Mouse (Mus musculus): ENCODE data around the gene Ywhaq.

The Ywhaq gene

GRCm38 (mm10) chr12:21410620-21411019, 6.8 kb downstream of the Ywhaq start:
- DNase-seq (ENCODE audit: inconsistent age in 2 of 2, low spot score in 1 of 2), result no peak

GRCm38 (mm10) chr12:21409651-21410050, 7.8 kb downstream of the Ywhaq start:
- no peak for DNase-seq (ENCODE audit: inconsistent age in 2 of 2, low spot score in 1 of 2)

GRCm38 (mm10) chr12:21408789-21409367, 8.6 kb downstream of the Ywhaq start:
- DNase-seq (ENCODE audit: inconsistent age in 2 of 2, low spot score in 1 of 2), result no peak

GRCm38 (mm10) chr12:21402771-21403170, 14.7 kb downstream of the Ywhaq start:
- DNase-seq (ENCODE audit: inconsistent age in 2 of 2, low spot score in 1 of 2), result no peak

GRCm38 (mm10) chr12:21386201-21386600, 31.2 kb downstream of the Ywhaq start:
- no peak for DNase-seq (ENCODE audit: inconsistent age in 2 of 2, low spot score in 1 of 2)

GRCm38 (mm10) chr12:21378765-21379346, 38.6 kb downstream of the Ywhaq start:
- peak in 1 of 2 experiments; percentile 57 for DNase-seq (ENCODE audit: inconsistent age in 2 of 2, low spot score in 1 of 2)

- no peak for DNase-seq (ENCODE audit: inconsistent age in 2 of 2, low spot score in 1 of 2)
Measured at GRCm38 (mm10) chr12:21375376-21376157, 41.9 kb downstream of the Ywhaq start.

GRCm38 (mm10) chr12:21373820-21374475, 43.5 kb downstream of the Ywhaq start:
- DNase-seq (ENCODE audit: inconsistent age in 2 of 2, low spot score in 1 of 2), result no peak

- DNase-seq (ENCODE audit: inconsistent age in 2 of 2, low spot score in 1 of 2), result peak; percentile 98 to 99
Measured at GRCm38 (mm10) chr12:21373100-21373819, 44.2 kb downstream of the Ywhaq start, which contains the start of gene Adam17. Gene Adam17, minus strand, starts transcription at chr12:21373632.

GRCm38 (mm10) chr12:21370035-21370611, 47.3 kb downstream of the Ywhaq start:
- peak in 1 of 2 experiments; percentile 48 for DNase-seq (ENCODE audit: inconsistent age in 2 of 2, low spot score in 1 of 2)

GRCm38 (mm10) chr12:21369087-21369410, 48.4 kb downstream of the Ywhaq start:
- peak in 1 of 2 experiments; percentile 28 for DNase-seq (ENCODE audit: inconsistent age in 2 of 2, low spot score in 1 of 2)

GRCm38 (mm10) chr12:21368376-21369086, 48.9 kb downstream of the Ywhaq start:
- DNase-seq (ENCODE audit: inconsistent age in 2 of 2, low spot score in 1 of 2), result peak; percentile 59 to 70

- peak in 1 of 2 experiments; percentile 29 for DNase-seq (ENCODE audit: inconsistent age in 2 of 2, low spot score in 1 of 2)
Measured at GRCm38 (mm10) chr12:21364624-21365435, 52.6 kb downstream of the Ywhaq start.

- DNase-seq (ENCODE audit: inconsistent age in 2 of 2, low spot score in 1 of 2), result no peak
Measured at GRCm38 (mm10) chr12:21363195-21363594, 54.2 kb downstream of the Ywhaq start.

GRCm38 (mm10) chr12:21362686-21363085, 54.8 kb downstream of the Ywhaq start:
- DNase-seq (ENCODE audit: inconsistent age in 2 of 2, low spot score in 1 of 2), result no peak

GRCm38 (mm10) chr12:21353681-21354080, 63.8 kb downstream of the Ywhaq start:
- no peak for DNase-seq (ENCODE audit: inconsistent age in 2 of 2, low spot score in 1 of 2)

GRCm38 (mm10) chr12:21350113-21350876, 67.1 kb downstream of the Ywhaq start:
- no peak for DNase-seq (ENCODE audit: inconsistent age in 2 of 2, low spot score in 1 of 2)

GRCm38 (mm10) chr12:21346972-21347371, 70.5 kb downstream of the Ywhaq start:
- DNase-seq (ENCODE audit: inconsistent age in 2 of 2, low spot score in 1 of 2), result no peak

All from adrenal gland, adult (tissue).